Mouse (Mus musculus) adrenal gland (tissue): Measurements from ENCODE around the gene Spock2.

Experiments used
- intact Hi-C: fragments of 180-260 bp; cut with DNase I; formaldehyde crosslinking; loops from one replicate; pipeline ENCODE4 v1.15.1; 2025
- long read RNA-seq, 2 experiments: library from polyadenylated mRNA; unstranded; transcript quantifications; one replicate each; pipeline ENCODE4 v2.0.0; 2020; ENCODE audit warnings: borderline replicate concordance in 1 of 2; ENCODE audit not compliant: insufficient replicate concordance in 1 of 2

The Spock2 gene
- long read RNA-seq, experiment 1, partial matches to known transcripts = 0 of 2 reads
- long read RNA-seq, experiment 1, other reads (novel, unspliced or antisense) = 2 of 2 reads
- long read RNA-seq, experiment 2, partial matches to known transcripts = 0 of 9 reads
- long read RNA-seq, experiment 2, other reads (novel, unspliced or antisense) = 9 of 9 reads

DNA sequence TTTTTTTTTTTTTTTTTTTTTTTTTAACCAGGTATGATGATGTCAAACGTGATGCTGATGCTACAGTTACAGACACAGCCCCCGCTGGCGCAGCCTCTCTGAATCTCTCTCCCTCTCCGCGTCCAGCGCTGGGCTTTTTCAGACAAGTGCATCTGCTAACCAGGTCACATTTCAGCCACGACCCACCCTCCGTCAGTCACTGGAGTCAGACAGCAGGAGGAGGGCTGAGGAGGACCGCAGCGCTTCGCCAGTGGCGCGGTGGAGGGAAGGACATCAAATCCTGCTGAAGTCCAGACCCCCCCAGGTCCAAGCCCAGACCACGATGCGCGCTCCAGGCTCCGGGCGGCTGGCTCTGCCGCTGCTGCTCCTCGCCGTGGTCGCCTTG is at the start of gene Spock2:
Spock2 (plus strand) TSS at position 74 of the 385 bp plus-strand sequence.
- intact Hi-C loops = no loop called here

DNA sequence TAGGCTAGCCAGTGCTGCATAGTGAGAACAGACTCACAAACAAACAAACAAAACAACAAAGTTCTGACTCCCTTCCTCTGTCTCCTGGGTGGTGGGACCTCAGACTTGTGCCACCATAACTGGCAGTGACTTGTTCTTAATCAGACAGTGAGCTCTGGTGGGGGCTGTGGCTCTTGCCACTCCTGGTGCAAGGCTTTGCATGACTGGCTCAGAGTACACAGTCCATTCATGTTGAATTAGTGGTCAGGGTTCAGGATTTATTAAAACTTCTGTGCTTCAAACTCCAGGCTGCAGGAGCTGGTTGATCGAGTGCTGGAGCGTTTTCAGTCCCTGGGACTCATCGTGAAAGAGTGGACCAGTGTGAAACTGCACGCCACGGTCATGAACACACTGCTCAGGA is 43.8 kb upstream of the Spock2 start:
- intact Hi-C loops = loop anchor here (5.0 kb wide), 1 partner anchor 40 kb away; no protein-coding TSS in a partner anchor

DNA sequence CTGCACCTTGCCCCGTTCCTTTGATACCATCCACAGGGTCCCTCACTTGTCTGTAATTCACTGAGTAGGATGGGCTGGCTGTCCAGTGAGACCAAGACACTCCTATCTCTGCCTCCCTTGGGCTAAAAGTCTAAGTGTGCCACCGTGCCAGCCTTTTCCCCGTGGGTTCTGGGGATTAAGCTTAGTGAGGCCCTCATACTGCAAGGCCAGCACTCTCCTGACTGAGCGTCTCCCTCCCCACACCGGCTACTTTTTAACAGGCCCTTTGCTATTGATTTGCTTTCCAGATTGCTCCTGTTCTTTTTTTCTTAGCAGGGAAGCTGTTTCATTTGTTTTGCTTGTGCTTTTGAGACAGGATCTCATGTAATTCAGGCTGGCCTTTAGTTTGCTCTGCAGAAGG is 43.1 kb upstream of the Spock2 start:
- intact Hi-C loops = loop anchor here (5.0 kb wide), 1 partner anchor 41 kb away; no protein-coding TSS in a partner anchor

DNA sequence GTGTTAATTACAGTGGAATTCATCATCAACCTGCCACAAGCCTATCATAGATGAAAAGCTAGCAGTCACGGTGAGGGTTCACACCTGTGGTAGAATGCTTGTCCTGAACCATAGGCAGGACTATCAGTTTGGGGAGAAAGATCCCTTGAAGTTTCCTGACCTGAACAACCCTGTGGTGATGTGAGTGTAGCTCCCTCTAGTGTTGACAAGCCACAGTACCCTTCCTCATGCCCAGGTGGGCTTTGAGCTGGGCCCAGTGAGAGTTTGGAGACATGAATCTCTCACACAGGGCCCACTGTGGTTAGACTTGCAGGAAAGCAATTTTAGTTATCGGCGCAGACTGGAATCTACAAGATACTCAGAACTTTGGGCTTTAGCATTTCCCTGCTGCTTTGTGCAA is 39.5 kb upstream of the Spock2 start:
- intact Hi-C loops = loop anchor here (5.0 kb wide), 1 partner anchor 174 kb away; no protein-coding TSS in a partner anchor

DNA sequence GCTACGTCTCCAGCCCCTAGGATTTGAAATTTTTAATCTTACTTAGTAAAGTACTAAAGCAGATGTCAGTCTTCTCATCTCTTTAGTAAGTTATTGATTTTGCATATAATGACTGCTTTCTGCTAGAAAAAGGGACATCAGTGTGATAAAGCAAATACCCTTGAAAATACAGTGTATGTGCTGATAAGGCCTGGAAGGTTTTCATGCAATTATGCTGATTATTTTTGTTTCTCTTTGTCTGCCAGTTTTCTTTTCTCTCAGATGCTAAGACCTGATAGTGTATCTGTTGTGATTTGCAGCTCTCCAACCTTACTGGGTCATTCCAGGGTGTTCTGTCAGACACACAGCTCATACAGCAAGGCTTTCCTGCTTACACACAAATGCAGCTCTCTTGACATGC is 30.9 kb upstream of the Spock2 start:
- intact Hi-C loops = no loop called here

DNA sequence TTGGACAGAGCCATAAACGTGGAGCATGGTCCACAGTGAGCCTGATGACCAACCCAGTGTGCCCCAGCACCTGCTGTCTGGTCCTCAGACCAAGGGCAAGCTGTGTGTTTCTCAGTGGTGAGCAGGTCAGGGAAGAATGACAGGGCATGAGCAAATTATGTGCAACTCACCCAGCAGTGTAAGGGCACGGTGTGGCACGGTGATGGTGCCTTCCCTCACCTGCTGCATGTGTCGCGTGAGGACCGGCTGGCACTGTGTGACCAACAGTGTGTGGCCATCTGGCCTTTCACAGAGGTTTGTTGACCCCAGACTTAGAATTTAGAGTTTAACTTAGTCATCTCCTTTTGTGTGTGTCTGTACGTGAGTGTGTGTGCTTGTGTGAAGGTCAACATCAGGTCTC is 28.8 kb upstream of the Spock2 start:
- intact Hi-C loops = no loop called here

DNA sequence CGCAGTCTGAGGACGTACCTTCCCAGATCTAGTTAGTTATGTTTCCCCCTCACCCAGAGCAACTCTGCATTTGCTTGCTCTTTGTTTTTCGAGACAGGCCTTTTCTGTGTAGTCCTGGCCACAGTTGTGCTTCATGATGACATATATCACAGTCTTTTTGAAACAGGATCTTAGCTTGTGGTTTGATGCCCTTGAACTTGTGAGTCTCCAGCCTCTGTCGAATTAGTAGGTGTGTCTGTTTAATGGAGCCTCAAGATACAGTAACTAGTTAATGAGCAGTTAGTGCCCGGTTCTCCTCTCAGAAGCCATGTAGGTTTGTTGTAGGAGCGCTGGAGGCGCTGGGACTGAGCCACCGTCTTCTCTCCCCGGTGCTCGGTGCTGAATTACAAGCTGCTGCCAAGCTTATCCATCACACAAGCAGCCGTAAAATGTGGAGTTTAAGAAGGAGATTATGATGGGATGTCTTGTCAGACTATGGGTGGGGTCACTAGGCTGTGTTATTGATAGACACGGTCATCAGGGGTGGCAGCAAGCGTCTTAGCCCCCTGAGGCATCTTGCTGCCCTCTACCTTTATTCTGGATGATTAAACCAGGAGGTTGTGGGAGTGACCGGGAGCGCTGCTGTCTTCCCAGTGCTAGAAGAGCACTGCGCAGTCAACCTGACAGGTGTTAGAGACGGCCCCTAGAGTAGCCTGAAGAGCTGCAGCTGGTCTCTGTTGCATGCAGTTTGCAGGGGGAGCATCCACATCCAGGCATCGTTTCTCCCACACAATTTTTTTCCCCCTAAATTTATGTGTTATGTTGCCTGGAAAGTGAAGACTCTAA is 28.1 kb upstream of the Spock2 start:
- intact Hi-C loops = no loop called here

DNA sequence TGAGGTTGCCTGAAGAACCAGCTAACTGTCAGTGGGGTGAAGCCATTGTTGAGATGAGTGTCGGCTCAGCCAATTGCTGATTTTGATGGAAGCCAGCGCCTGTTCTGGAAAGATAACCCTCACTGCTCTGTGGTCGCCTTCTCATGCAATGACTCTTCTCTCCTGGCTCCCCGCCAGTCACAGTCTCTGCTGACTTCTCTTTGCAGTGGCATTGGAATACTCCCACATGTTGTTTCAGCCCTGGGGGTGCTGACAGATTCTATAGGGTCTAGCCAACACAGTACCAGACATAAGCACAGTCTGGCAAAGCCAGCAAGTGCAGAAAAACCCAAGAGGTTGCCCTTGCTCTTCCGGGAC is 27.5 kb upstream of the Spock2 start:
- intact Hi-C loops = no loop called here

DNA sequence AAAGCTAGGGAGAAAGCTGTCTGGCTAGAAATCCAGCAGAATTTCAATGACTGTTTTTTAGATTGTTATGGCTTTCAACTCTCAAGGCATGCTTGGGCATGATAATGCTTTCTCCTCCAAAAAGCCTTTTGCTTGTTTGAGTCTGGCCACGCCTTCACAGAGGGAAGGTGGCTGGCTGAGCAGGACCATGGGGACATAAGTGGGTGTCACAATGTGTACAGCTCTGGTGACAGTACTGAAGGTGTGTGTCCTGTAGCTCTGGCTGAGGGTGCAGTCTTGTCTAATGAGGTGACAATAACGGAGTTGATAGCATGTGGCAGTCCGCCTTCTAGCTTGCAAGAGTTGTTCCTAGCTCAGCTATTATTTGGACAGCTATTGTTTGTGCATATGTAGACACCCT is 25.8 kb upstream of the Spock2 start:
- intact Hi-C loops = no loop called here

DNA sequence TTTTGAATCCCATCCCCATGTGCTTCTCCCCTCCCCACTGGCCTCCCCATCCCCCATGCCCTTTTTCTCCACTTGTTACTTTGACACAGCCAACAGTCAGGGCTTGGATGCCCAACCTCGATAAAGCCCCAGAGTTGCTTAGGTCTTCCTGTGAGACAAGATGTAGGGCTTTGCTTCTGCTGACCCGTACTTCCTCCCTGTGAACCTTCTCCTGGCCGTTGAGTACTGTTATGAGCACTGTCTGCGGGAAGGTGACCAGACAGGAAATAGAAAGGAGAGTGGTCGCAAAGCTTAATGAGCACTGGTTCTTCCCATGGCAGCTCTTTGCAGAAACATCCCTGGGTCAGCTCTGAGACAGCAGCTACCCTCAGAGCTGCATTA is 25.4 kb upstream of the Spock2 start:
- intact Hi-C loops = no loop called here

DNA sequence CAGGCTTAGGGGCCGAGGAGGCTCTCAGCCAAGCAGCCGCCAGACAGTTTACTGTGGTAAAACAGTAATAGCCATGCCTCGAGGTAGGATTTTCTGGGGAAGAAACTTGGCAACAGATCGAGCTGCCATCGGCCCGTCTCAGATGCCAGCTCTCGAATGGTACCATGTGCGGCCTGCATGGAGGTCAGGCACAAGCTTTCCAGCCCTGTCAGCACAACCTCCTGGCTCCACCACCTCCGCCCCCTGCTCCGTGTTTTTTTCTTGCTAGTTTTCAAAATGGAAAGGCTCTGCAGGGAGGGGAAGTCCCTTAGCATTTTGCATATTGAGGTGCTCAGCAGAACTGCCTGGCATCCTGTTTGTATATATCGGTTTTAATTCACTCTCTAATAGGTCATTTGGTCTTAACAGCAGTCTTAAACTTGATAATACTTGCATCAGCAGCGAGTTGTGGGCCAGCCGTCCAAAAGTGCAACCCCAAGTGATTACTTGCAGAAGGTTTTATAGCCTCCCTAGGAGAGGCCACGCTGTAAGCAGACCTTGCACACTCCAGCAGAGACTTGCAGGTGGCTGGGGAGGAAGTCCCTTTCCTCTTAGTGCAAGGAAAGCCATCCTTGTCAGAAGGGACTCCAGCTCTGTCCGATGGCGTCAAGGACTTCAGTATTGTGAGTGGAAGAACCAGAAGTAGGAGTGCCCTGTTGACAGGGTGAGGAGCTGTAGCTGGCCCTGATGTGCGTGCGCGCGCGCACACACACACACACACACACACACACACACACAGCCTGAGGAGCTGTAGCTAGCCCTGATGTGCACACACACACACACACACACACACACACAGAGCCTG is 24.8 kb upstream of the Spock2 start:
- intact Hi-C loops = no loop called here

DNA sequence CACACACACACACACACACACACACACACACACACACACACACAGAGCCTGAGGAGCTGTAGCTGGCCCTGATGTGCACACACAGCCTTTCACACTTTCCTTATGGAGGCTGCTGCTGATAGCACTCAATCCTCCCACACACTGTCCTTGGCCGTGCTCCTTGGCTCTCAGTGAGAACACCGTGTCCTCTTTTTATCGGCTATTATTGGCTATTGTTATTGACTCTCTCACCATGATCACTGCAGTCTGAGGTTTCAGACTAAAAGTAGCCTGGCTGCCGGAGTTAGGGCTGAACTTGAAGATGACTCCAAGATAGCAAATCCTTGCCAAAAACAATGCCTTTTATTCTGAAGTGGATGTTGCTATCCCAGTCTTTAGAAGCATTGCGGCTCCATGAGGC is 24.1 kb upstream of the Spock2 start:
- intact Hi-C loops = no loop called here

DNA sequence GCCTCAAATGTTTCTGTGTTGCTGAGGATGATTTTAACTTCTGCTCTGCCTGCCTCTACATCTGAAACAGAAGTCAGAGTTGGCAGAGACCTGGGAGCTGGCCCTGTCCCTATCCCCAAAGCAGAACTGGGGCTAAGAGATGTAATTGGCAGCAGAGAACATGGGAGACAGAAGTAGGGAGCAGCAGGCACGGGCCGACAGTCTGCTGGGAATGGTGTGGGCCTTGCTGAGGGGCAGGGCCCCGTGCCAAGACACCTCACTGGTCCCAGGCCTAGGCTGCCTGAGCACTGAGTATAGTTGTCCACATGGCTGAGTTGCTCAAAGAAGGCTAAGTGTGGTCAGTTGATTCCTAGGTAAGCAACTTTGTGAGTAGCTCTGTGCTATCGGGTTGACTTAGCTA is 22.0 kb upstream of the Spock2 start:
- intact Hi-C loops = no loop called here

DNA sequence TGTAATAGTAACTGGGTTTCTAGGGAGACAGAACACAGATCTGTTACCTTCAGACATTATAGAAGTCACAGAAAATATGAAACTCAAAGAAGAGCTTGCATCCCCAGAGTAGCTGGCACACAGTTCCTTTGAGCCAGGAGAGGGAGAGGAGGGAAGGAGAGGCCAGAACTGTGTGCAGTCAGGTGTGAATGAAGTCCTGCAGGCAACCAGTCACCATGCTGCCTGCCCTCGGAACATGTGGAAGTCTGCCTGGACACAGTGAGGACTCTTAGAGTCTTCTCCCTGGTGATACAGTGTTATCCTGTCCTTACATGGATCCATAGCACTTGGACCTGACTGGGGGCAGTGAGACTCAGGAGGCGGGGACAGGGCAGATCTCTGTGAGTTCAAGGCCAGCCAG is 13.7 kb upstream of the Spock2 start:
- intact Hi-C loops = no loop called here

DNA sequence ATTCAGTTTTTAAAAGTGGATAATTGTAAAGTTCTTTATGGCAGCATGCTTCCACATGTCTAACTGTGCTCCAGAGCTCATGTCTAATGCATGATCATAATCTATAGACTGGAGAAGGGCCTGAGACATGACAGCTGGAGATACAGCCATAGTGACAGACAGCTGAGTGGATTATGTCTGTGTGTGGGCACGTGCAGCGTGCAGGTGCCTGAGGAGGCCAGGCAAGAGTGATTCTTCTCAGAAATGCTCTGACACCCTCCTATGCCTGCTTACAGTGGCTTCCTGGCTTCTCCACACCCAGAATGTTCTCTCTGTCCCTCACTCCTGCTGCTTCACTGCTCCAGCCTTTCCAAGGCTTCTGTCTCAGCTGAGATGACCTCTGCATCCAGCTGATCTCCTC is 12.3 kb upstream of the Spock2 start:
- intact Hi-C loops = no loop called here

DNA sequence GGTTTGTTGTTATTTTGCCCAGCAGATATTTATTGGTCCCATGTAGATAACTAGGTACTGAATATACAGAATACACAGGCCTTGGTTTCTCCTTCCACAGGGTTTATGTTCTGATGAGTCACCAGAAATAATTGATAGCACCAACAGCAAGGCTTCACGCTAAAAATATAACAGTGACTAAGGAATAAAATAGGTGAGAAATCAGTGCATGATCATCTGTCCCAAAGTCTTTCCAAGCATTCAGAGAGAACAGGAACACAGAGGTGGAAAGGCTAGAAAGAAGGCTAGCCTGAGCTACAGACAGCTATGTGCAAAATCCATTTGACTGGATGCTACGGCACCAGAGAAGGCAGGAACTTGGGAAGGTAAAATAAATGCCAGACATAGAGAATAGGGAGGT is 10.5 kb upstream of the Spock2 start:
- intact Hi-C loops = no loop called here

DNA sequence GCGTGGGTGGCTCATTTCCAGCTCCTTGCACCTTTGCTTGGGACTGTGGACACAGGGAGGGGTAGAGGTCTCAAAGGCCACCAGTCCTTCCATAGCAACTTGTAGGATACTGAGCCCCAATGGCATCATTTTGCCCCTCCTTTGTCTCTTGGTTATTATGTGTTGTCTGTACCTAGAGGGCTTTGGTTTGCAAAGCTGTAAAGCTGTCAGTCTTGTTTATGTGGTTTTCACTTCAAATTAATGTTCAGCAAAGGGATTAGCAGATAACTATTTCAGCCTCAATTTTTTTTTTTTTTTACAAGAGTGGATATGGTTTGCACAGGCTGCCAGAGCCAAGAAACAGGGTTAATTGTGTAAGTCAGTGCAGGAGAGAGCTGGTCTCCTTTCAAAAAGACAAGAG is 9.7 kb upstream of the Spock2 start:
- intact Hi-C loops = no loop called here

DNA sequence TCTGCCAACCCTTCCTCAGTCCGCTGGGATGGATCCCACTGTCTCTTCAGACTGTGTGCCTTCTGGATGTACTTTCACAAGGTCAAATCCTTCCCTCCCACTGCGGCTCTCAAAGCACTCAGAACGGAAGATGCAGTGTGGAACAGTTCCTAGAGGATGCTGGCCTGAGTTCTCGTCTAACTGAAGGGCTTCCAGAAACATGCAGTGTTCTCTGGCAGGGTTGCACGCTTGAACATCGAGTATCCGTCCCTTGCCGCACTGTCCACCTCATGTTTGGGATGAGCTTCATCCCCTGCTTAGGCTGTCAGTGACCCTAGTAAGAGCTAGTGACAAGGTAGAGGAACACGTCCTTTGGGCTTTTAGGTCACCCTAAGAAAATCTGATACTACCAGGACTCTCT is 8.9 kb upstream of the Spock2 start:
- intact Hi-C loops = no loop called here

DNA sequence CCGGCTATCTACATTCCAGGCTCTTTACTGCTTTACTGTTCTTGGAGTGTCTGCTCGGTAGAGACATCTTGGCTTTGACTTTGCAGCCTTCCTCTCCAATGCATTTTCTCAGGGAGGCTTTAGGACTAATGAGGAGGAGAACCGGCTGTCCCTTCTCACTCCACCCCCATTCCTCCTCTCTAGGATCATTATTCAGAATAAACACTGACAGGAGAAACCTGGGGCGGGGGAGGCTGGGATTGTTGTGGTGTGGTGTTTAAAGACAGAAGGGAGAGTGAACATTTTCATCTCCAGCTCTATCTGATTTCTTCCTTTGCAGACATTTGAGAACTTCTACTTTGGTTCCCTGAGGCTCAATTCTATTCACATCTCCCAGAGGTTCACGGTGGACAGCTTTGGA is 8.2 kb upstream of the Spock2 start:
- intact Hi-C loops = no loop called here

DNA sequence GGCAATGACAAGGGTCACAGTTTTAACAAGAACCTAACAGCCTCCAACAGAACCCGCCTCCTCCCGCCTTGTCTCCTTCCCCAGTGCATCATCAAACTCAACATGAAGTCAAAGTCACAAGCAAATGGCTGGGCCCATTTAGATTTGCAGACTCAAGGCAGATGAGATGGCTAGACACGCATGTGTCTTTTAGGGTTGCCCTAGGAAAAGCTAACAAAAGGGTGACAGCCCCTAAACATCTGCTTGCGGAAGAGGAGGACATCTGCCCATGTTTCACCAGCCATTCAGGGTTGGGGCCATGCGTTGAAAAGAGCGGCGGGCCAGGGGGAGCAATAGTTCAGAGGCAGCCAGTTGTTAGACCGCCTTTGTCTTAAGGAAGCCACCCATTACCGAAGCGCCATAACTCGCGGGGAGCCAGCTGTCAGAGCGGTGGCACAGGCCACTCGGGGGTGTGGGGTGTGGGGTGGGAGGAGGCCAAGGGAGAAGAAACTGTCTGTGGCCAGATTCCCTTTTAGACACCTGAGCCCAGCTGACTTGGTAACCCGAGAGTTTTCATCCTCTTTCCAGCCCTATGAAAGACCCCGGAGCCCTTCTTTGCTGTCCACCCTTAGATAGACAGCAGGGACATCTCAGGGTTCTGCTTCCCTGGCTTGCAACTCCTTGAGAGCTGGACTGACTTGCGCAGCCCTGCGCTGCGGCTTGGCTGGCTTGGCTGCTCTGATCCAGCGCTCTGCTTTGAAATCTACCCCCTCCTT is 451 bp upstream of the Spock2 start:
- intact Hi-C loops = no loop called here

DNA sequence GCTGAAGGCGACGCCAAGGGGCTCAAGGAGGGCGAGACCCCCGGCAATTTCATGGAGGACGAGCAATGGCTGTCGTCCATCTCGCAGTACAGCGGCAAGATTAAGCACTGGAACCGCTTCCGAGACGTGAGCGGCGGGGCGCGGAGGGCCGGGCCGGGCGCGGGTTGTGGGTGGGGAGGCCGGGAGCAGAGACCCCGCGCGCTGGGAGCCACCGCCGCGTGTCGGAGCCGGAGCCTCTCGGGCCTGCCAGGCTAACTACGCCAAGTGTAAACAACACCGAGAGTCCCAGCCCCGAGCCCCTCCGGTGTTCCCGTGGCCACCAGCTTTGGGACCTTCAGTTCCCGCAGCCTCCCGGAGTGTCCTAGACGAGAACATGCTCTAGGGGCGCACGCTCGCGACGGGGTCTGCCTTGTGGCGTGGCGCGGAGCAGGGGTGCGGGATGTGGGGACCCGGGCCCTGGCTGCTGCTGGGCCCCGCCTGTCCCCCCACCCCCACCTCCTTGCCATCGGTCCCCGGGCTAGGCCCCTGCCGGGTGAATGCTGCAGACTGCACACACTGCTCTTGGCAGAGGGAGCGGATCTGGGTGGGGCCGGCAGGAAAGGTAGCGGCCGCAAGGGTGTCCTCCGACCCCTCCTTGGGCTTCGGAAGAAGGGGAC is 640 bp downstream of the Spock2 start:
- intact Hi-C loops = no loop called here
